Mouse (Mus musculus): ENCODE measurements around the gene Ccnl2. TPM values are rescaled to one million over a fixed set of nuclear protein-coding genes. Genes with fewer than 3 reads are reported as not detected.

Gene Ccnl2
- total RNA-seq (2023): 100 to 1,000 TPM; 158 to 164 TPM

GRCm38 (mm10) chr4:155811929-155812664 is at the start of gene Ccnl2:
TSS of gene Ccnl2 (plus strand) at chr4:155812489.

GRCm38 (mm10) chr4:155774280-155774754 is 38.0 kb upstream of the Ccnl2 start, which contains the start of gene Vwa1:
TSS of gene Vwa1 (minus strand) at chr4:155774698.

GRCm38 (mm10) chr4:155785819-155786218 is 26.5 kb upstream of the Ccnl2 start, which contains the start of gene Tmem88b:
TSS of gene Tmem88b (minus strand) at chr4:155785874.

GRCm38 (mm10) chr4:155790021-155790489 is 22.2 kb upstream of the Ccnl2 start, which contains the start of gene Ankrd65:
TSS of gene Ankrd65 (plus strand) at chr4:155790439.

GRCm38 (mm10) chr4:155802741-155803339 is 9.4 kb upstream of the Ccnl2 start, which contains the start of gene Mrpl20:
TSS of gene Mrpl20 (plus strand) at chr4:155802878.

GRCm38 (mm10) chr4:155831205-155831766 is 19.0 kb downstream of the Ccnl2 start, which contains the start of gene Aurkaip1:
TSS of gene Aurkaip1 (plus strand) at chr4:155831272.

GRCm38 (mm10) chr4:155839483-155839910 is 27.2 kb downstream of the Ccnl2 start, which contains the start of gene Mxra8:
TSS of gene Mxra8 (plus strand) at chr4:155839680.

GRCm38 (mm10) chr4:155846871-155847578 is 34.7 kb downstream of the Ccnl2 start, which contains the start of gene Dvl1:
TSS of gene Dvl1 (plus strand) at chr4:155847402.

GRCm38 (mm10) chr4:155863001-155863400 is 50.7 kb downstream of the Ccnl2 start, which contains the start of gene Tas1r3:
TSS of gene Tas1r3 (minus strand) at chr4:155863362.

GRCm38 (mm10) chr4:155869317-155870033 is 57.2 kb downstream of the Ccnl2 start, which contains the start of the genes Cptp and Ints11:
TSS of gene Cptp (minus strand) at chr4:155869440.
TSS of gene Ints11 (plus strand) at chr4:155869546.

Other genes starting within 250 kb of the Ccnl2 start
- gene Slc35e2, start 211.1 kb upstream of the Ccnl2 start, total RNA-seq (2023): 10 to 100 TPM; 14.0 to 16.4 TPM
- 100 to 1,000 TPM in 1 of 2 experiments, 10 to 100 TPM in 1; 95.9 to 117 TPM for gene Cdk11b, start 187.6 kb upstream of the Ccnl2 start, total RNA-seq (2023)
- not detected for gene Gm10563, start 167.1 kb upstream of the Ccnl2 start, total RNA-seq (2023)
- under 1 TPM in 1 of 2 experiments, not detected in 1; 0.36 TPM for gene Mmp23, start 159.1 kb upstream of the Ccnl2 start, total RNA-seq (2023)
- gene Mib2, start 143.3 kb upstream of the Ccnl2 start, total RNA-seq (2023): 10 to 100 TPM; 39.5 to 42.6 TPM
- 1 to 10 TPM; 2.2 to 2.7 TPM for gene Fndc10, start 118.1 kb upstream of the Ccnl2 start, total RNA-seq (2023)
- 10 to 100 TPM; 73.7 to 74.0 TPM for gene Ssu72, start 107.7 kb upstream of the Ccnl2 start, total RNA-seq (2023)
- gene Tmem240, start 77.7 kb upstream of the Ccnl2 start, total RNA-seq (2023): 1 to 10 TPM in 1 of 2 experiments, under 1 TPM in 1; 0.88 to 1.4 TPM
- 10 to 100 TPM; 24.2 to 24.6 TPM for gene Atad3a, start 51.4 kb upstream of the Ccnl2 start, total RNA-seq (2023)
- under 1 TPM in 1 of 2 experiments, not detected in 1; 0.21 TPM for gene Vwa1, start 37.8 kb upstream of the Ccnl2 start, total RNA-seq (2023)
- not detected for gene Tmem88b, start 26.6 kb upstream of the Ccnl2 start, total RNA-seq (2023)
- gene Ankrd65, start 22.1 kb upstream of the Ccnl2 start, total RNA-seq (2023): not detected
- 10 to 100 TPM; 51.0 to 54.8 TPM for gene Mrpl20, start 9.6 kb upstream of the Ccnl2 start, total RNA-seq (2023)
- gene Aurkaip1, start 18.8 kb downstream of the Ccnl2 start, total RNA-seq (2023): 10 to 100 TPM; 58.6 to 66.6 TPM
- gene Mxra8, start 27.2 kb downstream of the Ccnl2 start, total RNA-seq (2023): 1 to 10 TPM in 1 of 2 experiments, under 1 TPM in 1; 0.50 to 1.3 TPM
- gene Dvl1, start 34.9 kb downstream of the Ccnl2 start, total RNA-seq (2023): 10 to 100 TPM; 41.4 to 45.3 TPM
- gene Tas1r3, start 50.9 kb downstream of the Ccnl2 start, total RNA-seq (2023): under 1 TPM; 0.58 to 0.84 TPM
- 10 to 100 TPM in 1 of 2 experiments, 1 to 10 TPM in 1; 7.6 to 15.4 TPM for gene Cptp, start 57.0 kb downstream of the Ccnl2 start, total RNA-seq (2023)
- 10 to 100 TPM; 32.4 to 38.0 TPM for gene Ints11, start 57.1 kb downstream of the Ccnl2 start, total RNA-seq (2023)
- 10 to 100 TPM; 23.1 to 25.2 TPM for gene Pusl1, start 79.3 kb downstream of the Ccnl2 start, total RNA-seq (2023)
- gene Acap3, start 79.3 kb downstream of the Ccnl2 start, total RNA-seq (2023): 10 to 100 TPM; 57.8 to 64.3 TPM
- 100 to 1,000 TPM; 105 to 114 TPM for gene Ube2j2, start 131.3 kb downstream of the Ccnl2 start, total RNA-seq (2023)
- 1 to 10 TPM; 2.9 to 9.5 TPM for gene C1qtnf12, start 149.8 kb downstream of the Ccnl2 start, total RNA-seq (2023)
- 1 to 10 TPM; 1.7 to 2.4 TPM for gene B3galt6, start 180.2 kb downstream of the Ccnl2 start, total RNA-seq (2023)
- 100 to 1,000 TPM; 142 to 157 TPM for gene Sdf4, start 180.4 kb downstream of the Ccnl2 start, total RNA-seq (2023)
- 1 to 10 TPM; 1.5 to 2.2 TPM for gene Tnfrsf4, start 201.4 kb downstream of the Ccnl2 start, total RNA-seq (2023)
- 1 to 10 TPM; 2.7 to 3.6 TPM for gene Tnfrsf18, start 213.7 kb downstream of the Ccnl2 start, total RNA-seq (2023)
- not detected for gene Ttll10, start 246.9 kb downstream of the Ccnl2 start, total RNA-seq (2023)

Data from monocyte, adult 59 days (primary cell).